Mouse (Mus musculus) hindlimb bud, embryonic 11.5 days (tissue): ENCODE results near the gene Pom121.

Experiments
- DNase-seq: peaks from one replicate; pipeline ENCODE4 v3.0.0-alpha.2; 2012; ENCODE audit warnings: low read depth, low spot score; ENCODE audit errors: extremely low spot score

Pom121 gene

GRCm38 (mm10) chr5:135394004-135394823 lies at the start of gene Pom121:
TSS of gene Pom121 (minus strand) at chr5:135394546.
- DNase-seq: peak; percentile 75

GRCm38 (mm10) chr5:135442430-135442829 lies 48.1 kb upstream of the Pom121 start:
- DNase-seq: no peak

- DNase-seq: no peak
Measured at GRCm38 (mm10) chr5:135435039-135435438, 40.7 kb upstream of the Pom121 start.

- no peak for DNase-seq
Measured at GRCm38 (mm10) chr5:135433861-135434260, 39.5 kb upstream of the Pom121 start.

- DNase-seq: no peak
Measured at GRCm38 (mm10) chr5:135431111-135431510, 36.8 kb upstream of the Pom121 start.

- no peak for DNase-seq
Measured at GRCm38 (mm10) chr5:135428786-135429185, 34.4 kb upstream of the Pom121 start.

- no peak for DNase-seq
Measured at GRCm38 (mm10) chr5:135410266-135410665, 15.9 kb upstream of the Pom121 start.

- no peak for DNase-seq
Measured at GRCm38 (mm10) chr5:135408114-135408513, 13.8 kb upstream of the Pom121 start.

- DNase-seq: no peak
Measured at GRCm38 (mm10) chr5:135405437-135405836, 11.1 kb upstream of the Pom121 start.

GRCm38 (mm10) chr5:135404623-135405022 lies 10.3 kb upstream of the Pom121 start:
- no peak for DNase-seq

GRCm38 (mm10) chr5:135400244-135400643 lies 5.9 kb upstream of the Pom121 start:
- DNase-seq: peak; percentile 76

GRCm38 (mm10) chr5:135399382-135399781 lies 5.0 kb upstream of the Pom121 start:
- no peak for DNase-seq

GRCm38 (mm10) chr5:135395826-135396225 lies 1.5 kb upstream of the Pom121 start:
- DNase-seq: no peak

- DNase-seq: no peak
Measured at GRCm38 (mm10) chr5:135383771-135384170, 10.6 kb downstream of the Pom121 start.

- no peak for DNase-seq
Measured at GRCm38 (mm10) chr5:135382746-135383145, 11.6 kb downstream of the Pom121 start.

GRCm38 (mm10) chr5:135381356-135381925 lies 12.9 kb downstream of the Pom121 start:
- no peak for DNase-seq

- DNase-seq: no peak
Measured at GRCm38 (mm10) chr5:135380681-135381080, 13.7 kb downstream of the Pom121 start.

GRCm38 (mm10) chr5:135376341-135376740 lies 18.0 kb downstream of the Pom121 start:
- no peak for DNase-seq

- DNase-seq: no peak
Measured at GRCm38 (mm10) chr5:135375167-135375566, 19.2 kb downstream of the Pom121 start.

- DNase-seq: no peak
Measured at GRCm38 (mm10) chr5:135373601-135374000, 20.7 kb downstream of the Pom121 start.

GRCm38 (mm10) chr5:135371195-135371594 lies 23.2 kb downstream of the Pom121 start:
- DNase-seq: no peak
